Mouse (Mus musculus): Measurements from ENCODE around the gene Snx13.

Snx13 gene

GRCm38 (mm10) chr12:35046999-35047319 lies at the start of gene Snx13:
TSS of gene Snx13 (plus strand) at chr12:35047186.
- in situ Hi-C loops (cut with MboI, MseI), result no loop called here

GRCm38 (mm10) chr12:34997597-34998182 lies 49.3 kb upstream of the Snx13 start:
- in situ Hi-C loops (cut with MboI, MseI), result no loop called here

- in situ Hi-C loops (cut with MboI, MseI), result no loop called here
Measured at GRCm38 (mm10) chr12:34998778-34999467, 48.1 kb upstream of the Snx13 start.

- in situ Hi-C loops (cut with MboI, MseI), result no loop called here
Measured at GRCm38 (mm10) chr12:35000323-35000722, 46.7 kb upstream of the Snx13 start.

DNA sequence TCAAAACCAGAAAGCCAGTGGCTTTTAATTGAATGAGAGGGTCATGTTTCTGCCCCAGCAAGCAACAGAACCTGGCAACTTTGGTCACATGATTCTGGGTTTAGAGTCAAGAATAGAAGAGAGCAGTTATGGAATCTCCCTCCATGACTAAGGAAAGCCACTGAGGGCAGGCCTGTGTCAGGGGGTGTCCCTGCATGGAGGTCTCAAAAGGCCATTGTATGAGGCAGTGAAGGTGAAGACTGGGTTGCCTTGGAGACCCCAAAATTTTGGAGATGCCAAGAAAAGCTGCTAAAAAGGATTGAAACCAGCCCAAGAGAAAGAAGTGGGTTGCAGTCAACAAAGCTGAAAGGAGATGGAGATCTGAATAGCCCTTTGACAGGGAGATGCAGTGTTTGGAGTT lies 41.2 kb upstream of the Snx13 start:
- in situ Hi-C loops (cut with MboI, MseI), result no loop called here

DNA sequence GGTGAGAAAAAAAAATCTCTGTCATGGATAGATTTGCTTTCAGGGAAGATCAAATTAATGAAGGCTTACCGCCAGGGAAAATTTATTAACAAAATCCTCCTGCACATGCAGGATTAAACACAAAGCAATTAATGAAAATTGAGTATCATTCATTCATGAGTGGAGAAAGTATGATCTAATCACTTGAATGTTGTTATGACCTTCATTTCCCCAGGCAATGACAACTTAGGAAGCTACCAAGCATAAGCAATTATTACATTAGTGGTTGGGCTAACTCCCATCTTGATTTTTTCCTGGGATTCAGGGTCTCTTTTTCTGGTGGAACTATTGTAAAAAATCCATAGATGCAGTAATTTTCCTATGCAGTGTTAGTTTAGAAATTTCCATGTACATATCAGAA lies 39.1 kb upstream of the Snx13 start:
- in situ Hi-C loops (cut with MboI, MseI), result no loop called here

DNA sequence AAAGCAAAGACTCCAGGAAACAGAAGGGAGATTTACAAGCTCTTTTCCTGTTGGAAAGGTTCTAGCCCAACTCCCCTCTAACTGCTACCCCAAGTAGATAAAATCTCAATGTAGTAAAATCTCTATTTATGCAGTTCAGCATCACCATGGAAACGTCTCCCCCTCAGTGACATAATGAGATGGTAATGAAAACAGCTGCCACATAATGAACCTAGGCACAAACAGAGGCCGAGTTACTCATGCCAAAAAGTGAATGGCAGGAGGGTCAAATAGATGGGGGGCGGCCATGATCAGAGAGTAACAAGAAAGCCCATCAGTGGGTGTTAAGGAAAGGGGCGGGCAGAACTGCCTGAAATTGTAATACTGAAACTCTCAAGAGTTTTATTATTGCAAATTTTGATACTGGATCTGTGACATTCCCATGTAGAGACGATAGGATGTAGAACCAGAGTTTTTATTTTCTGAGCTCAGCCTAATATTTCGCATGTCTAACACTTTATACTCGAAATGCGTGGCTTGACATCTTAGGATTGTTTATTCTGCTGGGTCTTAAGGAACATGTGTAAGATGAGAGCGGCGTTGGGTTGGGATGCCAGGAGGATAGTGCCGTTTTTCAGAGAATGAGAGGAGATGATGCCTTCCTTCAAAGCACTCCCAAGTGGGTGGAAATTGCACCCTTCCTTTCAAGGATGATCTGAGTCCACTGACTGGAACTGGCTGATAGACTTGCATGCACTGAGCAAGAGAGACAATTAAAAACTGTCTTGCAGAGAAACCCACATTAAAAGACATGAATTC lies 38.4 kb upstream of the Snx13 start:
- in situ Hi-C loops (cut with MboI, MseI), result no loop called here

DNA sequence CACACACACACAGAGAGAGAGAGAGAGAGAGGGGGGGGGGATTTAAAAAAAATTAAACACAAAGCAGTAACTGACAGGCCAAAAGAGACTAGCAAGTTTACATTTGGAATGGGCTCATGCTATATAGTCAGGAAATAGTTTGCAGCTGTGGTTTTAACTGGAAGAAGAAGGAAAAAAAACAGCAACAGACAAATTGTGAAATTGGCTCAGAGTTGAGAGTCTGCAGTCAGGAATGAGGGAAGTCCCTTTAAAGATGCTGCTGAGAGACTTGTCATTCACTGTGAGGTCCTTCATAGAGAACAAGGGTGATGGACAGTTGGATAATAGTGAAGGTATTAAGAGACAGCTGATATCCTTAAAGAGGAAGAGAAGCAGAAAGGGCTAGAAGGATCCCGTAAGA lies 35.5 kb upstream of the Snx13 start:
- in situ Hi-C loops (cut with MboI, MseI), result no loop called here

- in situ Hi-C loops (cut with MboI, MseI), result no loop called here
Measured at GRCm38 (mm10) chr12:35013950-35014349, 33.0 kb upstream of the Snx13 start.

GRCm38 (mm10) chr12:35016056-35016455 lies 30.9 kb upstream of the Snx13 start:
- in situ Hi-C loops (cut with MboI, MseI), result no loop called here

DNA sequence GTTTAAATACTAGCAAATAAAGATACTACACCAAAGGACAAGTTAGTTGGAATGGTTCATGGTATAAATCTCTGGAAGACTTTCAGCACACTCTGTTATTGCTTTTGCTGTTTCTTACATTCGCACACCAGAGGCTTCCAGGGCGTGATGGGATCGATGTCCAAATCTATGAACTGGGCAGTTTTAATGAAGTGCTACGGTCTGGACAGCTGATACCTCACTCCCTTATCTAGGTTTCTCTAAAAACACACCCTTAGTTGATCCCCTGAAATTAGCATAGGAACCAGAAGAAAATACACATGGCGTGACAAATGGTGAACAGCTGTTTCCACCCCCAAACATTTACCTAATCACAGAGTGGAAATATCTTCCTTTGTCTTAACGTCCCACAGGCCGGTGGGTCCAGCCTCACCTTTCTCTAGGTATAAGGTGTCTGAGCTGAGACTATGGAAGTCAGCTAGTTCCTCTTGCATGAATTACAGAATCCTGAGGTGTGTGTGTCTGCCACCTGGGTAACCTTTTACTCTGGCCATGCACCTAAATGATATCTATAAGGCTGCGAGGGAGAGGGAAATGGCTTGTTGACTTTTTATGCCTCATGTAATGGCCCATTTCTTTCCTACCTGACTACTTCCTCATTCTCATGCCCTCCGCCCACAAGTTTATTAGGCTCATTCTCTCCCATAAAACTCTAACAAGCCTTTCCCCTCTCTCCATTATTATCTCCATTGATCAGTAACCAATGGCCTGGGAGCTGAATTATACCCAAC lies 30.3 kb upstream of the Snx13 start:
- in situ Hi-C loops (cut with MboI, MseI), result no loop called here

- in situ Hi-C loops (cut with MboI, MseI), result no loop called here
Measured at GRCm38 (mm10) chr12:35018679-35019237, 28.2 kb upstream of the Snx13 start.

- in situ Hi-C loops (cut with MboI, MseI), result no loop called here
Measured at GRCm38 (mm10) chr12:35021285-35021684, 25.7 kb upstream of the Snx13 start.

GRCm38 (mm10) chr12:35022066-35022465 lies 24.9 kb upstream of the Snx13 start:
- in situ Hi-C loops (cut with MboI, MseI), result no loop called here

GRCm38 (mm10) chr12:35025916-35026432 lies 21.0 kb upstream of the Snx13 start:
- in situ Hi-C loops (cut with MboI, MseI), result no loop called here

DNA sequence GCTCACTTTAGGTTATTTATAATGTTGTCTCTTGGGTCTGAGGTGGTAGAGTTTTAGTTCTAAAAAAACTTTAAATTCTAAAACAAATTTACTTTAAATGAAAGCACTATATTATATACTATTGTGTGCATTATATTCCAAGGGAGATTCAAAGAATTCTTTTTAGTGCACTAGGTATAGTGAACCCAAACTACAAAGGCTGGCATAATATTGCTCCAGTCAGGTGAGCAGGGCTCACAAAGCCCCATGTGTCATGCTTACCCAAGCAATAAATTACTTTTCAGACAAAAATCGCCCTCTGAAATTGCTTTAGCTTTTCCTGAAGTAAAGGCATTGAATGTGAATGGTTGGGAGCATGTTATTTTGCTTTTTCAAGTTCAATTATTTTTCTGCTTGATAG lies 19.5 kb upstream of the Snx13 start:
- in situ Hi-C loops (cut with MboI, MseI), result no loop called here

- in situ Hi-C loops (cut with MboI, MseI), result no loop called here
Measured at GRCm38 (mm10) chr12:35038668-35039570, 8.1 kb upstream of the Snx13 start.

DNA sequence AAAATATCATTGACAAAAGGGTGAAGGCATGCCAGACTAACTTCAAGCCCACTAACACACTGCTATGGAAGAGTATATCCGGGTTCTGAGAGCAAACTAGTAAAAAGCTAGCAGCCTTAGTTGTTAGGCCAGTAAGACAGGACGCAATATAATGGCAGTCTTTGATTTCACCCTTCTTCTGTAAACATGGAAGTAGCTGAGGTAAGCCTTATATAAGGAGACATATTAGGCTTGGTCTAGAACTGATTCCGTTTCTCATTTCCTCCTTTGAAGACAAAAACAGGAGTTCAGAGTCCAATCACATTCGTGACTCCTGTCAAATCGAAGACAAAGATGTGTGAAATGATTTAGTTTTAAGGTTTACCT lies 7.4 kb upstream of the Snx13 start:
- in situ Hi-C loops (cut with MboI, MseI), result no loop called here

GRCm38 (mm10) chr12:35041964-35042363 lies 5.0 kb upstream of the Snx13 start:
- in situ Hi-C loops (cut with MboI, MseI), result no loop called here

DNA sequence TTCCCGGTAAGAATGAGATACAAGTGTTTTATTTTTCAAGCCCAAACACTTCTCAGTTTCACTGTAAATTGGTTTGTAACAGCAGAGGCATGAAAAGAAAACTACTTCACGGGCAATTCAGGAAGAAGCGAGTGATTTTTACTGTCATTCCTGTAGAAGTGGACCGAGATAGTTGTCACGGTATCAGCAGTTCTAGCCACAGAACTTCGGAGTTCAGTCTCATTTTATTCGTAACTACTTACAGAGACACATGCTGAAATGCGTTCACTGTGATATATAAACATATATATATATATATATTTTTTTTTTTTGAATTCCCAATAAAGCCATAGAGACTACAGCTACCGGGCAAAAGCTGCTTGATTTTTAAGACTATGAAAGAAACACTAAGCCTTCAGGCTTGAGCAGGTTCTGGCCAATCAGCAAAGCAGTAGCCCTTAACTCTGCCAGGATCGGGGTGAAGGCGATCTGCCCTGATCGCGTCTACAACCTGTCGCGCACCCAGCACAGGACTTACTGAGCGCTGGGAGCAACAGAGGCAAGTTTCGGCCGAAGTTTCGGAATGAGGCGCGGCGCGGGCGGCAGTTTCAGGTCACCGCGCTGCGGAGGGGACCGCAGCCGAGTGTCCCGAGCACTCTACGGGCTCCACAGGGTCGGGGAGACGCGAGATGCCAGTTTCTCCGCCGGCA lies 532 bp upstream of the Snx13 start:
- in situ Hi-C loops (cut with MboI, MseI), result no loop called here

All from T-helper 1 cell (primary cell).